Mouse (Mus musculus): Measurements from ENCODE around the gene Atf7ip. TPM values are rescaled to one million over a fixed set of nuclear protein-coding genes. Genes with fewer than 3 reads are reported as not detected.

Gene Atf7ip
- polyA plus RNA-seq, 1 experiment from 2014 or later, result 47.0 TPM

DNA sequence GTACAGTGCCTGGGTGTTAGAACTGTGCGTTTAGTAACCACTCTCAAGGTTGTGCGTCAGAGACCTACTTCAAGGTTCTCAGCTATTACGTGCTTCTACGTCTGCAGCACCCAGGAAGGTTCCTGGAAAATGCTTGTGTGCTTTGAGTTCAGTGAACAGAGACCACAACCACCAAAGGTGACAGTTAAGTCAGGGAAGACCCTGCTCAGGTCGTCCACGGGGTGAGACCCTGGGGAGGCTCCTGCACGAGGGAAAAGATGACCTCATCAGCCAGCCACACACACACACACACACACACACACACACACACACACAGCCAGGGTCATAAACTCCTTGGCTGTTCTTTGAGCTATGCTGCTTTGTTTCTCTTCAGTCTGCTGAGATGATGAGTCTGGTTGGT is 96.6 kb downstream of the Atf7ip start:
- Histone ChIP-seq H3K27me3 (ENCODE audit: control insufficient read depth, insufficient read depth, low read length) (no peaks in the 10 kb centered on the region), H3K4me3 (ENCODE audit: control insufficient read depth in 1 of 2, insufficient read depth in 1 of 2, low read depth in 1 of 2, low read length in 2 of 2) (no peak overlapping the region), H3K4me1 (ENCODE audit: control insufficient read depth in 2 of 2, insufficient read depth in 2 of 2, low read length in 2 of 2) (no peaks in the 10 kb centered on the region), H3K9me3 (ENCODE audit: control insufficient read depth, low read length) (no peaks in the 10 kb centered on the region), H3K27ac (replicated peaks in 1 of 2; ENCODE audit: control insufficient read depth in 1 of 2, insufficient read depth in 1 of 2, low read depth in 2 of 2, low read length in 2 of 2) (no peak overlapping the region), H3K36me3 (ENCODE audit: control insufficient read depth, insufficient read depth, low read length) (peaks cover 97% of the 10 kb centered on the region), H3K4me2 (ENCODE audit: low read length) (no peak overlapping the region), H3K9ac (ENCODE audit: low read length) (no peak overlapping the region)
- 87% methylated on average over 7 of the region's 7 CpGs for WGBS
- ATAC-seq (ENCODE audit: insufficient number of reproducible peaks, insufficient read depth, low FRiP score, low read depth), result no peak

DNA sequence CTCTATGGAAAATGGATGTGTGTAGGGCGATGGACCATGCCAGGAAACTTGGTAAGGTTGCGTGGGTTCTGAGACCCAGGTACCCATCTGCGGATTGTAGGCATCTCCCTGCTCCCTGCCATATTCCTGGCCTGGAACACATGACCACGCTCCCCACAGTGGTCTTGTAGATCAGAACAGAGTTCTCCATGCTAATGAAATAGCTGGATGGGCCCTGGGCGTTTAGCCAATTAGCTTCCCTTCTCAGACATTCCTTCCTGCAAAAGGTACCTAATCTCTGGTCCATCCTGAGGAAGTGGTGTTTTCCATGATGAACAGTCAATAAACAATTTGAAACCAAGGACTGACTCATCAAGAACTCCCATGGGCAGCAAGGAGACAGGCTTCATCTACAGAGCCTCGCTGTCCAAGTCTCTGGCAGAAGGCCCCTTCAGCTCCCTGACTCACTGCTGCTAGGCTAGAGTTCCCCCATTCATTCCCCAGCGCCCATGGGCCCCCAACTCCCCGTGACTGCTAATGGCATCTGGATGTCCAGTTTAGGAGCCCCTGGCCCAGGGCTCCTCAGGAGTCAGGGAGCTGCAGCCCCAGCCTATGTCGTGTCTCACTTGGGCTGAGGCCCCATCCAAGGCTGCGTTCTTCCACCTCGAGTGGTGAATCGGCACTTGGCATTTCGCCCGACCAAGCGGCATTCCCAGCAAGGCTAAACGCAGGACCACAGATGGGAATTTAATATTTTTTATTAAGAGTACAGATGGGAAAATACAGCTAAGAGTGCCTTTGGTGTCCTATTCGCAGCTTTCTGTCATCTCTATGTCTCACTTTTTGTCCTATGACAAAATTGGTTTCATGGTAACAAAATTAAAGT is 105.6 kb downstream of the Atf7ip start:
- WGBS, result 91% methylated on average over 17 of the region's 17 CpGs
- H3K4me2 ChIP-seq (ENCODE audit: low read length), result no peak overlapping the region
- H3K27me3 ChIP-seq (ENCODE audit: control insufficient read depth, insufficient read depth, low read length), result no peaks in the 10 kb centered on the region
- H3K9ac ChIP-seq (ENCODE audit: low read length), result no peak overlapping the region
- peak; percentile 55; the same call in 1 of the 2 replicates for ATAC-seq (ENCODE audit: insufficient number of reproducible peaks, insufficient read depth, low FRiP score, low read depth)
- no peaks in the 10 kb centered on the region; a peak in 1 of 4 replicates for H3K4me1 ChIP-seq (ENCODE audit: control insufficient read depth in 2 of 2, insufficient read depth in 2 of 2, low read length in 2 of 2)
- peak overlapping the region in 1 of 2 experiments; percentile 47; a peak in 2 of 4 replicates for H3K27ac ChIP-seq (replicated peaks in 1 of 2; ENCODE audit: control insufficient read depth in 1 of 2, insufficient read depth in 1 of 2, low read depth in 2 of 2, low read length in 2 of 2)
- H3K4me3 ChIP-seq (ENCODE audit: control insufficient read depth in 1 of 2, insufficient read depth in 1 of 2, low read depth in 1 of 2, low read length in 2 of 2), result no peak overlapping the region
- H3K36me3 ChIP-seq (ENCODE audit: control insufficient read depth, insufficient read depth, low read length), result peaks cover 50% of the 10 kb centered on the region
- peaks cover 13% of the 10 kb centered on the region; the same call in 1 of the 2 replicates for H3K9me3 ChIP-seq (ENCODE audit: control insufficient read depth, low read length)

DNA sequence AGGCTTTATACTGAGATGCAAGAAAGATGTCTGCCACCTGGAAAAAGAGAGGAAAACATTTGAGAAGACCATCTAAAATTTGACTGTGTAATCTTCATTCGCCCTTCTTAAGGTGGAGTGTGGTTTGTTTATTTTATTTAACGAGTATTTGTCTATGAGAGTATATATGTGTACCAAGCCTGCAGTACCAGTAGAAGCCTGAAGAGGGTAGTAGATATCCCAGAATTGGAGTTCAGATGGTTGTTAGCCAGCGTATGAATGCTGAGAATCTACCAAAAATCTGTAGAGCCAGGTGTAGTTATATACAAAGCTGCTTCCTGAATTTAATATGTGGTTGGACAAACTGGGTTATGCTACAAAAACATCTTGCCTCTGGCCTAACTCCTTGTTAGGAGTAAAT is 106.3 kb downstream of the Atf7ip start:
- WGBS, result 97% methylated on average over 3 of the region's 3 CpGs
- Histone ChIP-seq H3K27me3 (ENCODE audit: control insufficient read depth, insufficient read depth, low read length) (no peaks in the 10 kb centered on the region), H3K27ac (replicated peaks in 1 of 2; ENCODE audit: control insufficient read depth in 1 of 2, insufficient read depth in 1 of 2, low read depth in 2 of 2, low read length in 2 of 2) (no peak overlapping the region), H3K9me3 (ENCODE audit: control insufficient read depth, low read length) (peaks cover 13% of the 10 kb centered on the region; the same call in 1 of the 2 replicates), H3K36me3 (ENCODE audit: control insufficient read depth, insufficient read depth, low read length) (peaks cover 43% of the 10 kb centered on the region), H3K4me1 (ENCODE audit: control insufficient read depth in 2 of 2, insufficient read depth in 2 of 2, low read length in 2 of 2) (no peaks in the 10 kb centered on the region; a peak in 1 of 4 replicates), H3K4me2 (ENCODE audit: low read length) (no peak overlapping the region), H3K9ac (ENCODE audit: low read length) (no peak overlapping the region), H3K4me3 (ENCODE audit: control insufficient read depth in 1 of 2, insufficient read depth in 1 of 2, low read depth in 1 of 2, low read length in 2 of 2) (no peak overlapping the region)
- no peak for ATAC-seq (ENCODE audit: insufficient number of reproducible peaks, insufficient read depth, low FRiP score, low read depth)

DNA sequence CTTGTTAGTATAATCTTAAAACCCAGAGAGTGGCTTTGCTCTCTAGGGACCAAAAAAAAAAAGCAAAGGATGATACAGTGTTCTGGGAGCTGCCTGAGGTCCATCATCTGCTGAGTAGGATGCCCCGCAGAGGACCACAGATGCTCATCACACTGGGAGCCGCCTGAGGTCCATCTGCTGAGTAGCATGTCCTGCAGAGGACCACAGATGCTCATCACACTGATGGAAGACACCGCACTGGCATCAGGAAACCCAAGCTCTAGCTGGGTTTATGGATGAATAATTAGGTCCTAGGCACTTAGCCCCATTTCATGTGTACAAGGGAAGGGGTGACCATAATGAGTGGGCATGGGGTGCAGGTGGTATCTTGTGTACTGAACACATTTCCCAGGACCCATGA is 108.2 kb downstream of the Atf7ip start:
- Histone ChIP-seq H3K36me3 (ENCODE audit: control insufficient read depth, insufficient read depth, low read length) (peaks cover 27% of the 10 kb centered on the region), H3K4me2 (ENCODE audit: low read length) (no peak overlapping the region), H3K27ac (replicated peaks in 1 of 2; ENCODE audit: control insufficient read depth in 1 of 2, insufficient read depth in 1 of 2, low read depth in 2 of 2, low read length in 2 of 2) (no peak overlapping the region), H3K4me3 (ENCODE audit: control insufficient read depth in 1 of 2, insufficient read depth in 1 of 2, low read depth in 1 of 2, low read length in 2 of 2) (no peak overlapping the region), H3K9ac (ENCODE audit: low read length) (no peak overlapping the region), H3K9me3 (ENCODE audit: control insufficient read depth, low read length) (peaks cover 13% of the 10 kb centered on the region; the same call in 1 of the 2 replicates), H3K4me1 (ENCODE audit: control insufficient read depth in 2 of 2, insufficient read depth in 2 of 2, low read length in 2 of 2) (no peaks in the 10 kb centered on the region; a peak in 1 of 4 replicates), H3K27me3 (ENCODE audit: control insufficient read depth, insufficient read depth, low read length) (no peaks in the 10 kb centered on the region)
- 97% methylated on average over 3 of the region's 3 CpGs for WGBS
- no peak for ATAC-seq (ENCODE audit: insufficient number of reproducible peaks, insufficient read depth, low FRiP score, low read depth)

DNA sequence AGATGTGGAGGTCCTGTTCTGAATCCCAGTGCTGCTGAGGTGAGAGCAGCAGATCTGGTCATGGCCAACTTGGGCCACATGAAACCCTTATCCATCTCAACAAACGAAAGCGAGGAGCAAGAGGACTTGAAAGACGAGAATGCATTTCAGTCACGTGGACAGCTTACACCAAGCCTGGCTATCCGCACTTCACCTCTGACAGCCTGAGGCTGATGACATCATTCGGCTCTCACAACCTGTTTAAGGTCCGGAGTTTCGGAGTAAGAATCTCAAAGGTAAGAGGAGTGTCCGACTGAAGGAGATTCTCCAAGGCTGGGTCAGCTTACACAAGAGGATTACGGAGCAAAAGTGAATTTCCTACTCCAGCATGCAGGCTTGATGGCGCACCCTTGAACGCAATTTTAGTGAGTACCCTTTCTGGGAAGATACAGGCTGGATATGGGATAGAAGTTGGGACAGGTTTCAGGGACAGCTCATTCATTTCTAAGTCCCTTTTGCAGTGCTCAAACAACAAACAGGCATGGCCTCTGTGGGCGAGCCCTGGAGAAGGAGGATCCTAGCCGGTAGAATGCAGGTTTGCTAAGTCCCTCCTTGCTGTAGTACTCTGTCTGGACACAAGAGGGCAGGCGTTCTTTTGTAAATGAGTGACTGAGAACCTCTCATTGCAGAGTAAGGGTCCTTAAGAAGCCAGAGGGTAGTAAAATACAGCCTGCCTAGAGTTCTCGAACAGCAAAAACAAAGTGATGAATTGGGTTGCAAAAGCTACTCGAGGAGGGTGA is 114.6 kb downstream of the Atf7ip start:
- H3K36me3 ChIP-seq (ENCODE audit: control insufficient read depth, insufficient read depth, low read length), result no peaks in the 10 kb centered on the region
- peak overlapping the region; percentile 62 for H3K4me2 ChIP-seq (ENCODE audit: low read length)
- no peak; the same call in 1 of the 2 replicates for ATAC-seq (ENCODE audit: insufficient number of reproducible peaks, insufficient read depth, low FRiP score, low read depth)
- H3K4me3 ChIP-seq (ENCODE audit: control insufficient read depth in 1 of 2, insufficient read depth in 1 of 2, low read depth in 1 of 2, low read length in 2 of 2), result peak overlapping the region; percentile 16 to 32; a peak in 3 of 4 replicates
- peaks cover 3 to 4% of the 10 kb centered on the region in 2 experiments; a peak in 1 of 4 replicates for H3K4me1 ChIP-seq (ENCODE audit: control insufficient read depth in 2 of 2, insufficient read depth in 2 of 2, low read length in 2 of 2)
- no peak overlapping the region for H3K9ac ChIP-seq (ENCODE audit: low read length)
- H3K9me3 ChIP-seq (ENCODE audit: control insufficient read depth, low read length), result peaks cover 2% of the 10 kb centered on the region; the same call in 1 of the 2 replicates
- H3K27me3 ChIP-seq (ENCODE audit: control insufficient read depth, insufficient read depth, low read length), result no peaks in the 10 kb centered on the region
- WGBS, result 31% methylated on average over 17 of the region's 17 CpGs
- no peak overlapping the region for H3K27ac ChIP-seq (replicated peaks in 1 of 2; ENCODE audit: control insufficient read depth in 1 of 2, insufficient read depth in 1 of 2, low read depth in 2 of 2, low read length in 2 of 2)

DNA sequence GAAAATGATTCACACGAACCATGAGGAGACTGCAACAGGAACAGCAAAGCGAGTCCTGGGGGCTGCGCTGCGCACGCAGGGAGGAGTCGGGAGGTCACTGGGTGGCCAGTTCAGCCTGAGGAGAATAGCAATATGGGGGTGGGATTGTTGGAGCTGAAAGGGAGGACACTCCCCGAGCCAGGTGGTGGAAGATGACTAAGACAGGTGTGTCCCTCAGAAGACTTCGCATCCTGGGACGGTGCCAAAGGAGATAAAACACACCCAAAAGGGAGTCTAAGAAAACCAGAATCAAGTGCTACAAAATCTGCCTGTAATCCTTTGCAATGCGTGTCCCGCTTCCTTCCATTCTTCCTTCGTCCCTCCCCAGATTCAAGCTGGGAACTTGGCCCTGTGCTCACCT is 119.5 kb downstream of the Atf7ip start:
- no peak overlapping the region for H3K4me3 ChIP-seq (ENCODE audit: control insufficient read depth in 1 of 2, insufficient read depth in 1 of 2, low read depth in 1 of 2, low read length in 2 of 2)
- H3K9me3 ChIP-seq (ENCODE audit: control insufficient read depth, low read length), result no peaks in the 10 kb centered on the region
- H3K9ac ChIP-seq (ENCODE audit: low read length), result no peak overlapping the region
- H3K36me3 ChIP-seq (ENCODE audit: control insufficient read depth, insufficient read depth, low read length), result no peaks in the 10 kb centered on the region
- peaks cover under 1 to 3% of the 10 kb centered on the region in 2 experiments; a peak in 1 of 4 replicates for H3K4me1 ChIP-seq (ENCODE audit: control insufficient read depth in 2 of 2, insufficient read depth in 2 of 2, low read length in 2 of 2)
- H3K4me2 ChIP-seq (ENCODE audit: low read length), result no peak overlapping the region
- H3K27me3 ChIP-seq (ENCODE audit: control insufficient read depth, insufficient read depth, low read length), result no peaks in the 10 kb centered on the region
- ATAC-seq (ENCODE audit: insufficient number of reproducible peaks, insufficient read depth, low FRiP score, low read depth), result no peak
- H3K27ac ChIP-seq (replicated peaks in 1 of 2; ENCODE audit: control insufficient read depth in 1 of 2, insufficient read depth in 1 of 2, low read depth in 2 of 2, low read length in 2 of 2), result no peak overlapping the region
- 85% methylated on average over 12 of the region's 12 CpGs for WGBS

DNA sequence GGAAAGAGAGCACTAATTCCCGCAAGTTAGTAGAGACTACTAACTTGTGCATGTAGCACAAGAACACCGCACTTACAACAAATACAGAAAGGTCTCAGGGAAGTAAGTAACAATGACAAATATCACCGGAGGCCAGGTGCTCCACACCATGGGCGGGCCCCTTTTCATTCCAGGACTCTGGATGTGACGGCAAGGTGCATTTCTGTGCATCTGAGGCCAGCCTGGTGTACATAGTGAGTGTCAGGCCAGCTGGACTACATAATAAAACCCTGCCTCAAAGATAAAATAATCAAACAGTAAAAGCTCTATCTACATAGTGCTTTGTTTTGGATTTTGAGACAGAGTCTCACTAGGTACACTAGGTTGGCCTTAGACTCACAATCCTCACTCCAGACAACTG is 123.7 kb downstream of the Atf7ip start:
- WGBS, result 91% methylated on average over 5 of the region's 5 CpGs
- ATAC-seq (ENCODE audit: insufficient number of reproducible peaks, insufficient read depth, low FRiP score, low read depth), result no peak
- no peak overlapping the region for H3K4me2 ChIP-seq (ENCODE audit: low read length)
- peaks cover 3 to 15% of the 10 kb centered on the region in 2 experiments; a peak in 1 of 4 replicates for H3K4me1 ChIP-seq (ENCODE audit: control insufficient read depth in 2 of 2, insufficient read depth in 2 of 2, low read length in 2 of 2)
- no peaks in the 10 kb centered on the region for H3K9me3 ChIP-seq (ENCODE audit: control insufficient read depth, low read length)
- H3K9ac ChIP-seq (ENCODE audit: low read length), result no peak overlapping the region
- no peak overlapping the region for H3K27ac ChIP-seq (replicated peaks in 1 of 2; ENCODE audit: control insufficient read depth in 1 of 2, insufficient read depth in 1 of 2, low read depth in 2 of 2, low read length in 2 of 2)
- H3K36me3 ChIP-seq (ENCODE audit: control insufficient read depth, insufficient read depth, low read length), result no peaks in the 10 kb centered on the region
- H3K27me3 ChIP-seq (ENCODE audit: control insufficient read depth, insufficient read depth, low read length), result no peaks in the 10 kb centered on the region
- H3K4me3 ChIP-seq (ENCODE audit: control insufficient read depth in 1 of 2, insufficient read depth in 1 of 2, low read depth in 1 of 2, low read length in 2 of 2), result no peak overlapping the region

Measured in heart, embryonic 14.5 days (tissue).